Mouse (Mus musculus): ENCODE measurements around the gene Lipt2.

Lipt2 gene

DNA sequence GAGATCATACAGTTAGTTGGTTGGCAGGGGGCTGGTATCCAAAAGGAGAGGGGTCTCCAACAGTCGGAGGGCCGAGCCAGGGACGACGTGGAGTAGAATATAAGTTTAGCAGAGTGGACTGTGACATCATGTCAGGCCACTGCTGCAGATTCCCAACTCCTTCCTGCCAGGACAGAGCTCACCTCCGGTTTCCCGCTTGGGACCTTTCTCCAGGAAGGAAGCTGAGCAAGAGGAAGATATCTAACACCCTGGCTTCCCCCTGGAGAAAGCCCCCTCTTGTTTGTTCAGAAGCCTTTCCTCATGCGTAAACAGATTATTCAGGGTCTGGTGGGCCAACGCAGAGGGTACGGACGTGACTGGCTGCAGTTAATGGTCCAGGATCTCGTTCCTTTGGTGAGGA lies 9.6 kb downstream of the Lipt2 start:
- peak in 1 of 2 experiments; percentile 43 for DNase-seq (ENCODE audit: inconsistent age in 2 of 2, low spot score in 1 of 2)

GRCm38 (mm10) chr7:100170756-100171155 lies 11.7 kb downstream of the Lipt2 start:
- no peak for DNase-seq (ENCODE audit: inconsistent age in 2 of 2, low spot score in 1 of 2)

DNA sequence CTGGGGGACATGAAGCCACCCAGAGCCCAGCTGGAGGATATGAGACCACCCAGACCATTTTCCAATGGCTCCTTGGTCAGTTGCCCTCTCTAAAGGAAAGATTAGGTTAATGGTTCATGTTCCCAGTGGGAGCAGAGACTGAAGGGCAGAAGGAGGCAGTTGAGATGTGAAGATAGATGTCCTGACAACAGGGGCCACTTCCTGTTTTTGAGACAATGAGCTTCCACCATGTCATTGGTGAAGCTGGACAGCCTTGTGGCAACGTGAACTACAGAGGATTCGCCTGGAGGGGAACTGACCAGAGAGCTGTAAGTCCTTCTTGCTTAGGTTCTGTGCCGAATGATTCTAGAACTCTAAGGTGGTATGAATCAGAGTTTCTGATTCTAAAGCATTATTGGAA lies 17.2 kb downstream of the Lipt2 start, which contains the start of gene Kcne3:
Kcne3 (plus strand) TSS at position 234 of the 400 bp plus-strand sequence.
- no peak for DNase-seq (ENCODE audit: inconsistent age in 2 of 2, low spot score in 1 of 2)

DNA sequence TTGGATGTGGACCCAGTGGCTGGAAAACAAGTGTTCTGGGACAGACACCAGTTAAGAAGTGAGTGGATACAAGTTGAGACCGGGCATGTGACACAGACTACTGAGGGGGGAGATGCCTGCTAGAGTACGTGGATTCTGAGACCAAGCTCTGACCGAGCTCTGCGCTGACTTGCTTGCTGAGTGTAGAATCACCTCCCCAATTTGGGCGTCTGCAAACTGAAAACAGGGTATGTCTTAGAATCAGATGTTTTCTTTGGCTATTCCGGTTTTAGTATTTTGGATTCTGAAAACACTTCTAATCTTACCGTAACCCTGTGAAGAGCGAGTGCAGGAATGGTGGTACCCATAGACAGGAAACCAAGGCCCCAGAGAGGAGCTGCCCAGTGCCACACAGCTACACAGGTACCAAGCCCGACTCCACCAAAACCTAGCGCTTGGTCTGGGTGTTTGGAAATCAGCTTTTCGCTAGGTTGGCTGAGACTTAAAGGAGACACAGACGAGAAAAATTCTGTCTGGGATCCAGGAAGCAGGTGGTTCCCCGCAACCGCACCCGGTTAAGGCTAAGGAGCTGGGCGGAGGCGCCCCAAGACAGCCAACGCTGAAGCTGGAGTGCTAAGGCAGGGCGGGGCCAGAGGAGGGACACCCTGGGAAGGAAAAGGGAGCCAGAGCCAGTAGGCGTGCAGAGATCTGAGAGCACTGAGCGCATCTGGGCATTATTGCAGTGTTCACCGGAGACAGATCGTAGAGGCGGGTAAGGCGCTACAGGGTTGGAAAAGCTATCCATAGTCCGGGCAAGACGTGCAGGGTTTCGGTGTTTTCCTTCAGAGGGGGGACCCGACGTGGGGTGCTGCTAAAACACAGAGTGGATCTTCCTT lies 19.2 kb downstream of the Lipt2 start:
- DNase-seq (ENCODE audit: inconsistent age in 2 of 2, low spot score in 1 of 2): peak; percentile 41 to 76

DNA sequence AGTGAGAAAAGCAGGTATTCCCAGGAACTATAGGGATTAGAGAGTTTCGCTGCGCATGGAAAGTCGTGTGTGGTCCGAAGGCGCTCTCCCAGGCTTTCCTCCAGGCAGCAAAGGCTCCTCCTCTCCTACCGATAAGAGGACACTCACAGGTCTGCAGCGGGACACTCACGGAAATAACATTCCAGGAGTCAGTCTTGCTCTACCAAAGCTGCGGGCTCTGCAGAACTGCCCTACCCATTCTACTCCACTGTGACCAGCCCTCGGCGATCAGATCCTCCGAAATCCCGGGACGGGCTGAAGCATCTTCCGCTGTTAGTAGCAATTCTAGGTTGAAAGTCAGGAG lies 19.8 kb downstream of the Lipt2 start:
- DNase-seq (ENCODE audit: inconsistent age in 2 of 2, low spot score in 1 of 2): no peak

DNA sequence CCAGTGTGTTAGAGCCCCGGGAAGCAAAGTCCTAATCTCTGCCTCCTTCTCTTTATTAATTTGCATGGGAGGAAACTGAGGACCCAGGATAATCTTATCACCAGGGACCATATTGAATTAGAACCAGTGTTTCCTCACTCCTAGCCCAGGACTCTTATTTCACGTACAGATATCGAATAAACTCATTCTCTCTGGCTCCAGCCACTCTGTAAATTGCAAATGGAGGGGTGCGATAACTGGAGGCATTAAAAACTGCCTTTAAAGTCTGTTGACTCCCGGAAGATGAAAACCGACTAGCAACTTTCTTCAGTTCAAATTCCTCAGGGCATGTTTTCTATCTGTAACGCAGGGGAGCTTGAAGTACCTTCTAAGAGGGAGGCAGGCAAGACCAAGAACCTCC lies 20.3 kb downstream of the Lipt2 start:
- DNase-seq (ENCODE audit: inconsistent age in 2 of 2, low spot score in 1 of 2): no peak

DNA sequence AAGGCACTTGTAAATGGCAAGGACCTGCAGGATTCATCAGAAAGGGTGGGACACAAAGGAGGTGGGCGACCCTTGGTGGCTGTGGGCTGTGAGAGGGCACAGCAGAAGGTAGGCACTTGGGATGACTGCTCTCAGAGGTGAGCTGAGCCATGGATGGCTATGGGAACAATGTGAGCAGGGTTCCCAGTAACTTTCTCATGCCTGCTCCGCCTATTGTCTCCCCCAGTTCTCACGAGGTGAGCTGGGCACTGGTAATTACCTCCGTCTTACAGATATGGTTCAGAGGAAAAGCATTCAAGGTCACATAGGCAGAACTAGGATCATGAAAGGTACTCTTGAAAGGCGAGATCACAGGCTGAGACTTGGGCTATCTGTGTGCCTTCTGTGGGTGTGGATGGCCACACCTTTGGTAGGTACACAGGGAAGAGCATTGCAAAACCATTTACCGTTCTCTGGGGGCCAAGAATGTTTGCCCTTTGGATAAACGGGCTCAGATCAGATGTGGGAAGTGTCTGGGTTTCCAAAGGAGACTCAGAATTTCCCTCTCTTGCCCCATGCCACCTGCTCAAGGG lies 20.8 kb downstream of the Lipt2 start:
- no peak for DNase-seq (ENCODE audit: inconsistent age in 2 of 2, low spot score in 1 of 2)

- no peak for DNase-seq (ENCODE audit: inconsistent age in 2 of 2, low spot score in 1 of 2)
Measured at GRCm38 (mm10) chr7:100181176-100181575, 22.1 kb downstream of the Lipt2 start.

DNA sequence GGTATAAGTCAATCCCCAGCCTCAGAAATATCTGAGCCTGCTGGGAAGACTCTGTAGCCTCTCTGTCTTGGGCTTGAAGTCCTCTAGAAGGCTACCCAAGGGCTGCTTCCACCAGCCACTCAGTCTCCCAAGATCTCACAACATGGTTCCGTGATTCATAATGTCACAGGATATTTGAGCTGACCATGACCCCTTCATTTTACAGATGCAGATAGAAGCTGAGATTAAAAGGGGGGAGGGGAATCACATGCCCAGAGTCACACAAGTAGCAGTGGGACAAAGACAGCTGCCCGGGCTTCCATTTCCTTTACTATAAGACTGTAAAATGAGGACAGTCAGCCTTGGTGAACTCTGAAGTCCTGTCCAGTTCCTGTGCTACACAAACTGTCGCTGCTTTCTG lies 22.5 kb downstream of the Lipt2 start:
- DNase-seq (ENCODE audit: inconsistent age in 2 of 2, low spot score in 1 of 2): no peak

DNA sequence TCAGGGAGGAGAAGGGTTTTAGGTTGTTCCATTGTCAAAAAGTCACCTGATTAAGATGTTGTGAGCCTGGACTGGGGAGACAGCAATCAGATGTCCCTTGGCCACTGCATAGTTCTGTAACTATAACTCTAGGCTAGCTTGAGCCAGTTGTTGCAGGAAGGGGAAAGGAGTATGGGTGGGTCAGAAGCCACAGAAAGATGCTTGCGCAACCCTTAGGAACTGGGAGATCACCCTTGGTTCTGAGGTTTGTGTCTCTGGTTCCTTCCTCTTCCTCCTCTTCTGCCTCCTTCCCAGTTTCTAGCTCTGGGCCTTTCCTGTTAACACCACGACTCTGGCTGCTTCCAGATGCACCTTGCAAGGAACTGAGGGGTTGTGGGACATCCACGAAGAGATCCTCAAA lies 23.3 kb downstream of the Lipt2 start:
- DNase-seq (ENCODE audit: inconsistent age in 2 of 2, low spot score in 1 of 2): no peak

DNA sequence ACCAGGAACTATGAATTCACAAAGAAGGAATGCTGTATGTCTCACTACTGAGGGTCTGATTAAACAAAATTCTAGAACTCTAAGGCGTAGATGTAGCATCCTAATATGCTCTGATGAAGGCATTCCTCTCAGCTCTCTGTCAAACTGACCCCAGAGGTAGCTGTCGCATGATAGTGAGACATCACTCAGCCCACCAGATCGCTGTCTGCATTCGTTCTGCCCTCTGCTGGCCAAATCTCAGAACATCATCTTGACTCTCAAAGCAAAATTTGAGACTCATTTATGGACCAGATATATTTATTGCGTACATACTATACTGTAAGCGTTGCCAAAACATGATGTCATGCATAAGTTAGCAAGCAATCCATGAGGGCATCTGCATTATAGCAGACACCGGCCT lies 28.5 kb downstream of the Lipt2 start:
- DNase-seq (ENCODE audit: inconsistent age in 2 of 2, low spot score in 1 of 2): peak; percentile 21 to 69

GRCm38 (mm10) chr7:100190167-100190566 lies 31.1 kb downstream of the Lipt2 start:
- no peak for DNase-seq (ENCODE audit: inconsistent age in 2 of 2, low spot score in 1 of 2)

GRCm38 (mm10) chr7:100190778-100191177 lies 31.7 kb downstream of the Lipt2 start:
- peak; percentile 31 to 75 for DNase-seq (ENCODE audit: inconsistent age in 2 of 2, low spot score in 1 of 2)

DNA sequence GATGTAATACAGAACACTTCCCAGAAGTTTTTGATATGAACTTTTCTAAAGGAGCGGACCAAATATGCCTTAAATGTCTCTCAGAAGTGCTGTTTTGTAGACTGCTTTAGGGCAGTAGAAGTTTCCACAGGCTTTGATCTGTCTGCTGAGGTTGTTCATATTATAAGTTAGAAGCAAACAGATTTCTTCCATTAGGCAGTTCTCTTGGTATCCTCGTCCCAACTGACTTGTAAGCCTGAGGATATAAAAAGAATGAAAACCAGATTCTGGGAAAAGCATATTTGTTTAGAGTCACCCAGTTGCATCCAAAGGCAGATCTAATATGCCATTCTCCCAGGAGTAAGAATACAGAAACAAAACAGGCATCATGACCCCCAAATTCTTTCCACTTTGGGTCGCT lies 42.1 kb downstream of the Lipt2 start:
- DNase-seq (ENCODE audit: inconsistent age in 2 of 2, low spot score in 1 of 2): no peak

DNA sequence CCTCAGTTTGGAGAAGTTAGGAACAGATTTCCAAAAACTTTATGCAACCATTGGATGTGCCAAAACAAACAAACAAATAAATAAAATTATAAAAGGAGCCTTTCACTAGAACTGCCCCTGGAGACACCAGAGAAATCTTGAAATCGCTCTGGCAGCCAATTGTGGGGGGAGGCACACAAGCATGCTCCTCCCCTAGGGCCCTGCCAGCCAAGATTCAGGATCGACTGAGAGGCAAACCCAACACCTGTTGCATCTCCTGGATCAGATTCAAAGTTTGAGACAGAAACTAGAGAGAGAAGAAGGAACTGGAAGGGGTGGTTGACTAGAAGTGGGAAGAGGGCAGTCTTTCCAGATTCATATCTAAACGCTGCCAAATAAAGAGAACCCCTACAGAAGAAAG lies 44.5 kb downstream of the Lipt2 start:
- no peak for DNase-seq (ENCODE audit: inconsistent age in 2 of 2, low spot score in 1 of 2)

DNA sequence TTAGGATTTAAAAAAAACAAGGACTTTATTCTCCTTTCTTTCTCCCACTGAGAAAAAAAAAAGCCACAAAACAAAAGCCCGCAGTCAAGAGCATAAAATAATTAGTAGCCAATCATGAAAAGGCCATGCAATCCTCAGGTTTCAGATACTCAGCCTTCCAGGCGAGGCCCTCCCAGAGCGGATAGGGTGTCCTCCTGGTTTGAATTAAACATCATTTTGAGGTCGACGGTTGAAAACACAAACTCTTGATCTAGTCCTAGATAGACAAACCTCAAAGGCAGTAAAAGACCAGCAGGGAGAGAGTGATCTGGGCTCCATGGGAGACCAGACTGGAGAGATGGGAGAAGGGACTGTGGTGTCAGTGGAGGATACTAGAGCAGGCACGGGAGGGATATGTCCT lies 45.8 kb downstream of the Lipt2 start:
- DNase-seq (ENCODE audit: inconsistent age in 2 of 2, low spot score in 1 of 2): no peak

- no peak for DNase-seq (ENCODE audit: inconsistent age in 2 of 2, low spot score in 1 of 2)
Measured at GRCm38 (mm10) chr7:100206144-100206543, 47.1 kb downstream of the Lipt2 start.

- DNase-seq (ENCODE audit: inconsistent age in 2 of 2, low spot score in 1 of 2): peak in 1 of 2 experiments; percentile 57
Measured at GRCm38 (mm10) chr7:100207886-100208285, 48.8 kb downstream of the Lipt2 start.
